Mouse (Mus musculus): ENCODE data around the gene Lama5. TPM values are rescaled to one million over a fixed set of nuclear protein-coding genes. Genes with fewer than 3 reads are reported as not detected.

The Lama5 gene
- polyA plus RNA-seq, 1 experiment = 47.4 TPM

GRCm38 (mm10) chr2:180227262-180228059 is 1.8 kb upstream of the Lama5 start:
- peak overlapping the region; percentile 41 for H3ac ChIP-seq (ENCODE audit: control insufficient read depth, insufficient read length, low read depth)
- H3K79me3 ChIP-seq (ENCODE audit: low read depth) = peaks cover 22% of the 10 kb centered on the region
- peaks cover 32% of the 10 kb centered on the region for H3K79me2 ChIP-seq (ENCODE audit: control insufficient read depth, insufficient read depth)
- H3K4me3 ChIP-seq (ENCODE audit: insufficient read depth, poor library complexity, severe bottlenecking) = no peak overlapping the region
- H3K27me3 ChIP-seq (ENCODE audit: control insufficient read depth, insufficient read depth, insufficient read length) = no peaks in the 10 kb centered on the region
- TF ChIP-seq FOSL1 (IDR thresholded peaks at IDR 0.05; ENCODE audit: insufficient read depth, low read length, poor library complexity, severe bottlenecking) (no peak), CTCF (IDR thresholded peaks at IDR 0.05; ENCODE audit: control insufficient read depth, insufficient read depth, insufficient read length) (peak; percentile 39), USF1 (IDR thresholded peaks at IDR 0.05; ENCODE audit: low read depth) (no peak), MYOD1 (IDR thresholded peaks at IDR 0.05; ENCODE audit: control insufficient read depth, insufficient read length, low read depth) (peak; percentile 82)
- no peaks in the 10 kb centered on the region for H3K36me3 ChIP-seq (ENCODE audit: control insufficient read depth, insufficient read depth)

- H3ac ChIP-seq (ENCODE audit: control insufficient read depth, insufficient read length, low read depth) = peak overlapping the region; percentile 69
- H3K27me3 ChIP-seq (ENCODE audit: control insufficient read depth, insufficient read depth, insufficient read length) = no peaks in the 10 kb centered on the region
- no peak for TF ChIP-seq FOSL1 (IDR thresholded peaks at IDR 0.05; ENCODE audit: insufficient read depth, low read length, poor library complexity, severe bottlenecking)
- no peak for TF ChIP-seq CTCF (IDR thresholded peaks at IDR 0.05; ENCODE audit: control insufficient read depth, insufficient read depth, insufficient read length)
- peak; percentile 20 for TF ChIP-seq MAX (IDR thresholded peaks at IDR 0.05)
- TF ChIP-seq CEBPB (IDR thresholded peaks at IDR 0.05; ENCODE audit: low read depth) = no peak
- no peak for TF ChIP-seq MYOD1 (IDR thresholded peaks at IDR 0.05; ENCODE audit: control insufficient read depth, insufficient read length, low read depth)
- TF ChIP-seq USF1 (IDR thresholded peaks at IDR 0.05; ENCODE audit: low read depth) = peak; percentile 70
- TF ChIP-seq MYOG (IDR thresholded peaks at IDR 0.05; ENCODE audit: control insufficient read depth, extremely low read depth, insufficient read length) = no peak
- peaks cover 11% of the 10 kb centered on the region for H3K36me3 ChIP-seq (ENCODE audit: control insufficient read depth, insufficient read depth)
- H3K4me3 ChIP-seq (ENCODE audit: insufficient read depth, poor library complexity, severe bottlenecking) = peak overlapping the region; percentile 71
- peaks cover 31% of the 10 kb centered on the region for H3K79me3 ChIP-seq (ENCODE audit: low read depth)
- H3K79me2 ChIP-seq (ENCODE audit: control insufficient read depth, insufficient read depth) = peaks cover 52% of the 10 kb centered on the region
These were observed 456 bp downstream of the Lama5 start for GRCm38 (mm10) chr2:180225044-180225761.

GRCm38 (mm10) chr2:180224647-180225043 is 1.0 kb downstream of the Lama5 start:
- Histone ChIP-seq H3K79me2 (ENCODE audit: control insufficient read depth, insufficient read depth) (peaks cover 56% of the 10 kb centered on the region), H3K36me3 (ENCODE audit: control insufficient read depth, insufficient read depth) (peaks cover 16% of the 10 kb centered on the region), H3K79me3 (ENCODE audit: low read depth) (peaks cover 31% of the 10 kb centered on the region), H3K4me3 (ENCODE audit: insufficient read depth, poor library complexity, severe bottlenecking) (peak overlapping the region; percentile 71), H3K27me3 (ENCODE audit: control insufficient read depth, insufficient read depth, insufficient read length) (no peaks in the 10 kb centered on the region), H3ac (ENCODE audit: control insufficient read depth, insufficient read length, low read depth) (peak overlapping the region; percentile 69)
- TF ChIP-seq MYOD1 (IDR thresholded peaks at IDR 0.05; ENCODE audit: control insufficient read depth, insufficient read length, low read depth) (no peak), MYOG (IDR thresholded peaks at IDR 0.05; ENCODE audit: control insufficient read depth, extremely low read depth, insufficient read length) (no peak), CEBPB (IDR thresholded peaks at IDR 0.05; ENCODE audit: low read depth) (no peak), MAX (IDR thresholded peaks at IDR 0.05) (no peak), CTCF (IDR thresholded peaks at IDR 0.05; ENCODE audit: control insufficient read depth, insufficient read depth, insufficient read length) (no peak), FOSL1 (IDR thresholded peaks at IDR 0.05; ENCODE audit: insufficient read depth, low read length, poor library complexity, severe bottlenecking) (no peak), USF1 (IDR thresholded peaks at IDR 0.05; ENCODE audit: low read depth) (no peak)

GRCm38 (mm10) chr2:180222250-180222649 is 3.4 kb downstream of the Lama5 start:
- Histone ChIP-seq H3K4me3 (ENCODE audit: insufficient read depth, poor library complexity, severe bottlenecking) (no peak overlapping the region), H3K27me3 (ENCODE audit: control insufficient read depth, insufficient read depth, insufficient read length) (no peaks in the 10 kb centered on the region), H3K79me3 (ENCODE audit: low read depth) (peaks cover 31% of the 10 kb centered on the region), H3K36me3 (ENCODE audit: control insufficient read depth, insufficient read depth) (peaks cover 16% of the 10 kb centered on the region), H3ac (ENCODE audit: control insufficient read depth, insufficient read length, low read depth) (no peak overlapping the region), H3K79me2 (ENCODE audit: control insufficient read depth, insufficient read depth) (peaks cover 71% of the 10 kb centered on the region)
- TF ChIP-seq USF1 (IDR thresholded peaks at IDR 0.05; ENCODE audit: low read depth) (no peak), CEBPB (IDR thresholded peaks at IDR 0.05; ENCODE audit: low read depth) (no peak), MAX (IDR thresholded peaks at IDR 0.05) (no peak), MYOG (IDR thresholded peaks at IDR 0.05; ENCODE audit: control insufficient read depth, extremely low read depth, insufficient read length) (no peak), MYOD1 (IDR thresholded peaks at IDR 0.05; ENCODE audit: control insufficient read depth, insufficient read length, low read depth) (no peak), CTCF (IDR thresholded peaks at IDR 0.05; ENCODE audit: control insufficient read depth, insufficient read depth, insufficient read length) (no peak), FOSL1 (IDR thresholded peaks at IDR 0.05; ENCODE audit: insufficient read depth, low read length, poor library complexity, severe bottlenecking) (no peak)

- Histone ChIP-seq H3K4me3 (ENCODE audit: insufficient read depth, poor library complexity, severe bottlenecking) (no peak overlapping the region), H3ac (ENCODE audit: control insufficient read depth, insufficient read length, low read depth) (no peak overlapping the region), H3K79me3 (ENCODE audit: low read depth) (peaks cover 33% of the 10 kb centered on the region), H3K27me3 (ENCODE audit: control insufficient read depth, insufficient read depth, insufficient read length) (no peaks in the 10 kb centered on the region), H3K36me3 (ENCODE audit: control insufficient read depth, insufficient read depth) (peaks cover 16% of the 10 kb centered on the region), H3K79me2 (ENCODE audit: control insufficient read depth, insufficient read depth) (peaks cover 81% of the 10 kb centered on the region)
- no peak for TF ChIP-seq CEBPB (IDR thresholded peaks at IDR 0.05; ENCODE audit: low read depth)
- TF ChIP-seq FOSL1 (IDR thresholded peaks at IDR 0.05; ENCODE audit: insufficient read depth, low read length, poor library complexity, severe bottlenecking) = no peak
- TF ChIP-seq MYOG (IDR thresholded peaks at IDR 0.05; ENCODE audit: control insufficient read depth, extremely low read depth, insufficient read length) = no peak
- TF ChIP-seq CTCF (IDR thresholded peaks at IDR 0.05; ENCODE audit: control insufficient read depth, insufficient read depth, insufficient read length) = no peak
- no peak for TF ChIP-seq USF1 (IDR thresholded peaks at IDR 0.05; ENCODE audit: low read depth)
These were observed 4.6 kb downstream of the Lama5 start for GRCm38 (mm10) chr2:180221051-180221450.

All from C2C12 (cell line).